Mouse (Mus musculus) stomach, embryonic 15.5 days (tissue): ENCODE measurements around the gene Src. TPM values are rescaled to one million over a fixed set of nuclear protein-coding genes. Genes with fewer than 3 reads are reported as not detected.
A peak's percentile ranks its signal among the peaks of the same experiment; 100 is the strongest.

Source experiments
- ATAC-seq: fragments of 200-750 bp; cut with Nextera tagmentation; 2 replicates; pipeline ENCODE4 v1.8.0; 2017; ENCODE audit warnings: low read depth, moderate number of reproducible peaks, moderate TSS enrichment; ENCODE audit not compliant: insufficient read depth, low FRiP score
- H3K27ac ChIP-seq: fragments of 300-500 bp; sonication (generic); 2 replicates; pipeline ENCODE4 v1.5.1; 2015; ENCODE audit warnings: mild to moderate bottlenecking, inconsistent platforms
- H3K27me3 ChIP-seq: fragments of 300-500 bp; sonication (generic); replicated peaks from 2 replicates; pipeline ENCODE4 v1.6.1; 2015; ENCODE audit warnings: inconsistent platforms
- H3K36me3 ChIP-seq: fragments of 300-500 bp; sonication (generic); 2 replicates; pipeline ENCODE4 v1.6.1; 2015; ENCODE audit warnings: inconsistent platforms
- H3K4me1 ChIP-seq: fragments of 300-500 bp; sonication (generic); 2 replicates; pipeline ENCODE4 v1.6.1; 2015; ENCODE audit warnings: inconsistent platforms
- H3K4me2 ChIP-seq: fragments of 300-500 bp; sonication (generic); 2 replicates; pipeline ENCODE4 v1.6.1; 2015; ENCODE audit warnings: mild to moderate bottlenecking, inconsistent platforms
- H3K4me3 ChIP-seq: fragments of 300-500 bp; sonication (generic); replicated peaks from 2 replicates; pipeline ENCODE4 v1.5.1; 2015; ENCODE audit warnings: inconsistent platforms
- H3K9ac ChIP-seq: fragments of 300-500 bp; sonication (generic); 2 replicates; pipeline ENCODE4 v1.6.1; 2015; ENCODE audit warnings: inconsistent platforms
- H3K9me3 ChIP-seq: fragments of 300-500 bp; sonication (generic); 2 replicates; pipeline ENCODE4 v1.6.1; 2016; ENCODE audit warnings: inconsistent platforms
- WGBS: fragments of 180-500 bp; shearing (Covaris S2); methylation state at CpG from one replicate; pipeline ENCODE4 v1.1.7; 2015; 5-methylcytosine and 5-hydroxymethylcytosine counted together
- polyA plus RNA-seq: library from polyadenylated mRNA; unstranded; fragments of >200 nt; fragmentation: Nextera tagmentation; extraction: Ambion mirVana; gene quantifications from 2 replicates; pipeline ENCODE4 v1.2.1, GENCODE M21; 2015

Src gene
- polyA plus RNA-seq, 1 experiment from 2014 or later: 18.4 TPM

- WGBS: 51% methylated on average over 6 of the region's 6 CpGs
- ATAC-seq: peak; percentile 77
- Histone ChIP-seq H3K9ac (no peak overlapping the region; the same call in 1 of the 2 replicates), H3K4me3 (no peak overlapping the region), H3K36me3 (peaks cover 21% of the 10 kb centered on the region), H3K4me2 (no peak overlapping the region), H3K4me1 (peaks cover 32% of the 10 kb centered on the region), H3K27ac (peak overlapping the region; percentile 87), H3K9me3 (no peaks in the 10 kb centered on the region), H3K27me3 (no peaks in the 10 kb centered on the region)
Observed at GRCm38 (mm10) chr2:157394868-157395267, 23.4 kb upstream of the Src start.

- Histone ChIP-seq H3K9me3 (no peaks in the 10 kb centered on the region), H3K27me3 (no peaks in the 10 kb centered on the region), H3K36me3 (peaks cover 21% of the 10 kb centered on the region), H3K9ac (no peak overlapping the region), H3K4me2 (no peak overlapping the region), H3K4me3 (no peak overlapping the region), H3K4me1 (peaks cover 32% of the 10 kb centered on the region), H3K27ac (peak overlapping the region; percentile 87)
- ATAC-seq: no peak
- WGBS: 55% methylated on average over 5 of the region's 5 CpGs
Observed at GRCm38 (mm10) chr2:157395371-157395770, 22.9 kb upstream of the Src start.

GRCm38 (mm10) chr2:157395960-157396359 lies 22.3 kb upstream of the Src start:
- Histone ChIP-seq H3K27ac (peak overlapping the region; percentile 87), H3K27me3 (no peaks in the 10 kb centered on the region), H3K9ac (no peak overlapping the region), H3K4me3 (no peak overlapping the region), H3K36me3 (peaks cover 21% of the 10 kb centered on the region), H3K9me3 (no peaks in the 10 kb centered on the region), H3K4me1 (peaks cover 32% of the 10 kb centered on the region), H3K4me2 (no peak overlapping the region)
- 53% methylated on average over 13 of the region's 13 CpGs for WGBS
- ATAC-seq: no peak

GRCm38 (mm10) chr2:157397376-157397775 lies 20.9 kb upstream of the Src start:
- peak overlapping the region; percentile 75; the same call in 1 of the 2 replicates for H3K27ac ChIP-seq
- peak; percentile 37; the same call in 1 of the 2 replicates for ATAC-seq
- WGBS: 70% methylated on average over 4 of the region's 4 CpGs

GRCm38 (mm10) chr2:157398539-157398938 lies 19.7 kb upstream of the Src start:
- WGBS: 97% methylated on average over 4 of the region's 4 CpGs
- no peaks in the 10 kb centered on the region for H3K27me3 ChIP-seq
- peaks cover 21% of the 10 kb centered on the region for H3K36me3 ChIP-seq
- no peak overlapping the region for H3K9ac ChIP-seq
- no peak overlapping the region for H3K4me3 ChIP-seq
- H3K27ac ChIP-seq: no peak overlapping the region
- no peaks in the 10 kb centered on the region for H3K9me3 ChIP-seq
- no peak overlapping the region for H3K4me2 ChIP-seq
- H3K4me1 ChIP-seq: peaks cover 25% of the 10 kb centered on the region
- no peak for ATAC-seq

More at GRCm38 (mm10) chr2:157397376-157397775, 20.9 kb upstream of the Src start:
- Histone ChIP-seq H3K36me3 (peaks cover 21% of the 10 kb centered on the region), H3K4me2 (no peak overlapping the region), H3K9ac (no peak overlapping the region), H3K4me3 (no peak overlapping the region), H3K9me3 (no peaks in the 10 kb centered on the region), H3K4me1 (peaks cover 31% of the 10 kb centered on the region), H3K27me3 (no peaks in the 10 kb centered on the region)

- Histone ChIP-seq H3K4me2 (no peak overlapping the region), H3K4me3 (no peak overlapping the region), H3K4me1 (peaks cover 22% of the 10 kb centered on the region), H3K9ac (no peak overlapping the region), H3K36me3 (peaks cover 21% of the 10 kb centered on the region), H3K9me3 (no peaks in the 10 kb centered on the region), H3K27me3 (no peaks in the 10 kb centered on the region), H3K27ac (no peak overlapping the region)
- WGBS: 82% methylated on average over 10 of the region's 10 CpGs
- ATAC-seq: no peak
Observed at GRCm38 (mm10) chr2:157399797-157400196, 18.4 kb upstream of the Src start.

- ATAC-seq: no peak
- Histone ChIP-seq H3K27ac (no peak overlapping the region), H3K4me3 (no peak overlapping the region), H3K4me2 (no peak overlapping the region), H3K9ac (no peak overlapping the region), H3K27me3 (no peaks in the 10 kb centered on the region), H3K36me3 (peaks cover 21% of the 10 kb centered on the region), H3K9me3 (no peaks in the 10 kb centered on the region), H3K4me1 (peaks cover 15% of the 10 kb centered on the region)
- 89% methylated on average over 6 of the region's 6 CpGs for WGBS
Observed at GRCm38 (mm10) chr2:157400491-157400890, 17.8 kb upstream of the Src start.

- Histone ChIP-seq H3K9ac (no peak overlapping the region), H3K36me3 (peaks cover 17% of the 10 kb centered on the region), H3K4me2 (no peak overlapping the region), H3K27ac (no peak overlapping the region), H3K4me3 (no peak overlapping the region), H3K27me3 (no peaks in the 10 kb centered on the region), H3K9me3 (no peaks in the 10 kb centered on the region), H3K4me1 (peaks cover 8% of the 10 kb centered on the region)
- WGBS: 92% methylated on average over 2 of the region's 2 CpGs
- ATAC-seq: no peak
Observed at GRCm38 (mm10) chr2:157401261-157401660, 17.0 kb upstream of the Src start.

- Histone ChIP-seq H3K27ac (no peak overlapping the region), H3K4me2 (no peak overlapping the region), H3K9ac (no peak overlapping the region), H3K4me3 (no peak overlapping the region), H3K9me3 (no peaks in the 10 kb centered on the region), H3K27me3 (no peaks in the 10 kb centered on the region), H3K4me1 (no peaks in the 10 kb centered on the region), H3K36me3 (no peaks in the 10 kb centered on the region)
- no peak for ATAC-seq
- 79% methylated on average over 7 of the region's 7 CpGs for WGBS
Observed at GRCm38 (mm10) chr2:157407596-157407995, 10.6 kb upstream of the Src start.

- no peak overlapping the region for H3K4me3 ChIP-seq
- H3K4me2 ChIP-seq: no peak overlapping the region
- WGBS: 71% methylated on average over 12 of the region's 12 CpGs
- H3K27me3 ChIP-seq: no peaks in the 10 kb centered on the region
- H3K9me3 ChIP-seq: no peaks in the 10 kb centered on the region
- no peaks in the 10 kb centered on the region for H3K36me3 ChIP-seq
- H3K27ac ChIP-seq: no peak overlapping the region
- no peak for ATAC-seq
- no peak overlapping the region for H3K9ac ChIP-seq
- H3K4me1 ChIP-seq: no peaks in the 10 kb centered on the region
Observed at GRCm38 (mm10) chr2:157409793-157410533, 8.3 kb upstream of the Src start.

- Histone ChIP-seq H3K4me2 (no peak overlapping the region), H3K36me3 (no peaks in the 10 kb centered on the region), H3K9ac (no peak overlapping the region), H3K4me3 (no peak overlapping the region), H3K9me3 (no peaks in the 10 kb centered on the region), H3K27ac (no peak overlapping the region), H3K4me1 (no peaks in the 10 kb centered on the region), H3K27me3 (no peaks in the 10 kb centered on the region)
- WGBS: 75% methylated on average over 6 of the region's 6 CpGs
- ATAC-seq: no peak
Observed at GRCm38 (mm10) chr2:157411151-157411693, 7.0 kb upstream of the Src start.

GRCm38 (mm10) chr2:157412497-157412896 lies 5.7 kb upstream of the Src start:
- 43% methylated on average over 7 of the region's 7 CpGs for WGBS
- Histone ChIP-seq H3K4me2 (no peak overlapping the region), H3K36me3 (no peaks in the 10 kb centered on the region), H3K4me3 (no peak overlapping the region), H3K27ac (no peak overlapping the region), H3K27me3 (no peaks in the 10 kb centered on the region), H3K4me1 (no peaks in the 10 kb centered on the region), H3K9me3 (no peaks in the 10 kb centered on the region), H3K9ac (no peak overlapping the region)
- no peak for ATAC-seq
